Mouse (Mus musculus): ENCODE data around the gene Selenow. TPM values are rescaled to one million over a fixed set of nuclear protein-coding genes. Genes with fewer than 3 reads are reported as not detected.

The Selenow gene
- polyA plus RNA-seq, 1 experiment from 2014 or later: 560 TPM

DNA sequence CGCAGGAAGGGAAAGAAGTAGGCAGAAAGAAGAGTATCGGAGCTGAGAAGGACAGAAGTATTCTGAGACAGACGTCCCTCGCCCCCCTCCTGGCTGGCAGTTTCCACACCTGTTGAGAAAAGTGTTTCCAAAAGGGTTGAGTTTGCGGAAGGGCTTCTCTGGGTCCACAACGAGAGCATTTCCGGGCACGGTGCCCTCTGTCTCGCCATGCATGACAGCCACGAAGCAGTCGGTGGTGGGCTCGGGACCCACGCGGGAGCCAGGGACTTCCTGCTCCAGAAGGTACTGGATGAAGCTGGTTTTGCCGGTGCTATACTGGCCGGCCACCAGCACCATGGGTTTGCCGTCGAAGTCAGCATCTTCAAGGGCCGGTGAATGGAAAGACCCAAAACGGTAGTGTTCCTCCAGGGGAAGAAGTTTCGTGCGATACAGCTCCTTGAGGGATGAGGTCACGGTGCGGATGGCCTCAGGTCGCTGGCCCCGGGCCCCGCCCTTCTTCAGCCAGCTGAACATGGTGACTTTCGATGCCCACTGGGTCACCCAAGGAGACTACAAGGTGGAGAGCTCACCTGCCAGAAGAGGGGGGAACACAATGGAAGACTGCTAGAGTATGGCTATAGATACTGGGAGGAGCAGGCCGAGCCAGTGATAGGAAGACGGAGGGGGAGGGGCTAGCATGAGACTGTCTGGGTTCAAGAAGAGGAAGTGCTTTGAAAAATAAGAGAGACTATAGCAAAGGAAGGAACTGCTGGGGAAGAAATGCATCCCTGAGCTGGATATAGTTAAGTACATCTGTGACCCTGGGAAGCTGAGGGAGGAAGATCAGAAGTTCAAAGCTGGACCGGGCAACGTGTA, 41.8 kb upstream of the Selenow start:
- Histone ChIP-seq H3K9ac (ENCODE audit: low read length) (no peak overlapping the region), H3K27ac (replicated peaks) (peak overlapping the region; percentile 90), H3K9me3 (ENCODE audit: control insufficient read depth, low read length) (no peaks in the 10 kb centered on the region), H3K27me3 (ENCODE audit: control insufficient read depth, insufficient read depth, low read length) (no peaks in the 10 kb centered on the region), H3K4me1 (replicated peaks; ENCODE audit: control insufficient read depth, insufficient read depth) (peaks cover 4% of the 10 kb centered on the region), H3K36me3 (ENCODE audit: control insufficient read depth, insufficient read depth, low read length) (no peaks in the 10 kb centered on the region; the same call in 1 of the 2 replicates), H3K4me2 (replicated peaks; ENCODE audit: low read depth) (peak overlapping the region; percentile 21; the same call in 1 of the 2 replicates), H3K4me3 (ENCODE audit: low read depth, low read length) (no peak overlapping the region)
- WGBS: 73% methylated on average over 32 of the region's 32 CpGs
- DNase-seq (ENCODE audit: low spot score): no peak
- TF ChIP-seq EP300 (optimal IDR thresholded peaks at IDR 0.05) (no peak), CTCF (IDR thresholded peaks at IDR 0.05; ENCODE audit: low read depth) (no peak)
- no peak for ATAC-seq (ENCODE audit: low FRiP score, low TSS enrichment)

DNA sequence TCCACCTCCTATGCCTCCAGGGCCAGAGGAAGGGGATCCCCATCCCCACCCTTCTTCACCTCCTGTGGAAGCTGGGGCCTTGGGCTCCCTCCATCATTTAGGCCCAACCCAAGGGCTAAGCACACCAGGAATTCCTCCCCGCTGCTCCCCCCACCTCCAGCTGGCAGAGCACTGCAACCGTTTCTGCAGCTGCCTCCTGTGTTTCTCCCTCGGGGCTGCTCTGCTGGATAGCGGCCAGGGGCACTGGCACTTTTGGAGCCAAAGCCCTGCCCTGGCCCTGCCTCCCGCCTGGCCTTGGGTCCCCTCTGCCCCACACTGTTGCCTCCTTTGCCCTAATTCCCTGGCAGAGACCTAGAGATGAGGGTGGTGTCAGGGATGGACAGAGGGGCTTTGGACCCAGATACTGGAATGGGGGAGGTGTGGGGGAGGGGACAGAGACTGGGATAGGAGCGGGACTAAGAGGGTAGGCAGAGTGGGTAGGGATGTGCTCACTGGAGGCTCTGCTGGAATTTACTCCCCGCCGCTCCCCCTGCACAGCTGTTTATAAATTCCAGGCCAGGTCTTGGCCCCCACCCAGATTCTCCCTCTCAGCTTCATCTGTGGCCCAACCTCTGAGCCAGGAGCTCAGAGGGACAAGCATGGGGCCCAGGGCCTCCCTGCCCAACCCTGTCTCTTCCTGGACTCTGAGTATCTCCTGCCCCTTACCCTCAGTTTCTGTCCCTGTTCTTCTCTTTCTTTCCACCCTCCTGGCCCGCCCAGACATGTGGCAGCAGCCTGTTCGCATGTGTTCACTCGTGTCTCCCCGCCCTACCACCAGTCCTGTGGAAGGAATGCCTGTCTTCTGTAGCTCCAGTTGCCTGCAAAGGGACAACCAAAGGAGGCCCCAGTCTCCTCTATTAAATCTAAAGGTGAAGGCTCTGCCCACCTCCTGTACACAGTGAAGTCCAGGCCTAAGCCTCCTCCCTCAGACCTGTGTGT, 40.4 kb upstream of the Selenow start:
- Histone ChIP-seq H3K4me1 (replicated peaks; ENCODE audit: control insufficient read depth, insufficient read depth) (peaks cover 4% of the 10 kb centered on the region), H3K36me3 (ENCODE audit: control insufficient read depth, insufficient read depth, low read length) (peaks cover 4% of the 10 kb centered on the region), H3K27me3 (ENCODE audit: control insufficient read depth, insufficient read depth, low read length) (no peaks in the 10 kb centered on the region), H3K9ac (ENCODE audit: low read length) (peak overlapping the region; percentile 23; the same call in 1 of the 2 replicates), H3K27ac (replicated peaks) (peak overlapping the region; percentile 90), H3K4me3 (ENCODE audit: low read depth, low read length) (peak overlapping the region; percentile 3; the same call in 1 of the 2 replicates), H3K4me2 (replicated peaks; ENCODE audit: low read depth) (peak overlapping the region; percentile 28), H3K9me3 (ENCODE audit: control insufficient read depth, low read length) (no peaks in the 10 kb centered on the region)
- ATAC-seq (ENCODE audit: low FRiP score, low TSS enrichment) (peak; percentile 74), DNase-seq (ENCODE audit: low spot score) (peak; percentile 70)
- WGBS: 20% methylated on average over 12 of the region's 12 CpGs
- TF ChIP-seq CTCF (IDR thresholded peaks at IDR 0.05; ENCODE audit: low read depth): 0 out of 2 replicates have a peak, but pooled peaks have one; percentile 6
- peak; percentile 85 for TF ChIP-seq EP300 (optimal IDR thresholded peaks at IDR 0.05)

DNA sequence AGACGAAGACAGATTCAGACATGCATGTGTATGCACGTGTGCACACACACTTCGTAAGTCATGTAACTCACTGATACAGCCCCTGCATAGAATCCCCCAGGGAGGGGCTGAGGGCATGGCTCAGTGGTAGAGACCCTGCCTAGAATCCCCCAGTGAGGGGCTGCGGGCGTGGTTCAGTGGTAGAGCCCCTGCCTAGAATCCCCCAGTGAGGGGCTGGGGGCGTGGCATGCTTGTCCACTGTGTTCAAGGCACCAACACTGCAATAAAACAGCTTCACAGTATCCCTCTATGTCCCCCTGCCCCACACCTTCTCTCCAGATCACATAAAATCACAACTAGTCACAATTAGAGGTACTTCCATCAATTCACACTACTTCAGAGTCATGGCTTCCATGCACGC, 39.6 kb upstream of the Selenow start:
- TF ChIP-seq EP300 (optimal IDR thresholded peaks at IDR 0.05): no peak
- TF ChIP-seq CTCF (IDR thresholded peaks at IDR 0.05; ENCODE audit: low read depth): no peak
- Histone ChIP-seq H3K27me3 (ENCODE audit: control insufficient read depth, insufficient read depth, low read length) (no peaks in the 10 kb centered on the region), H3K9ac (ENCODE audit: low read length) (peak overlapping the region; percentile 18; the same call in 1 of the 2 replicates), H3K4me1 (replicated peaks; ENCODE audit: control insufficient read depth, insufficient read depth) (peaks cover 4% of the 10 kb centered on the region), H3K36me3 (ENCODE audit: control insufficient read depth, insufficient read depth, low read length) (peaks cover 6% of the 10 kb centered on the region), H3K4me2 (replicated peaks; ENCODE audit: low read depth) (no peak overlapping the region; the same call in 1 of the 2 replicates), H3K4me3 (ENCODE audit: low read depth, low read length) (no peak overlapping the region), H3K27ac (replicated peaks) (peak overlapping the region; percentile 90), H3K9me3 (ENCODE audit: control insufficient read depth, low read length) (no peaks in the 10 kb centered on the region)
- DNase-seq (ENCODE audit: low spot score): no peak
- WGBS: 66% methylated on average over 7 of the region's 7 CpGs
- no peak for ATAC-seq (ENCODE audit: low FRiP score, low TSS enrichment)

DNA sequence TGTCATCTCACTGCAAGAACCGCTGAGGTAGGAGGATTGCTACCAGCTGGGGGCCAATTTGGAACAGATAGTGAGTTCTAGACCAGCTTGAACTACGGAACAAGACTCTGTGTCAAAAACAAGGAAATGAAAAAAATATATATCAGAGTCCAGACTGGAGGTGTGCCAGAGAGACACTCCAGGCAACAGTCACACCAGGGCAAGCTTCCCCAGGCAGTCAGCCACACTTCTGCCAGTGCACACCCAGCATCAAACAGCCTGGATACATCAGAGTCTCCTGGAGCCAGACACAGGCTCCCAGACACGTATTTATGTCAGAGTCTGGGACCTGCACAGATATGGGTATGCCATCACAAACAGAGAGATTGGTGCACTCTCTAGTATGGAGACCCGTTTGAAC, 39.0 kb upstream of the Selenow start:
- ATAC-seq (ENCODE audit: low FRiP score, low TSS enrichment) (no peak), DNase-seq (ENCODE audit: low spot score) (no peak)

DNA sequence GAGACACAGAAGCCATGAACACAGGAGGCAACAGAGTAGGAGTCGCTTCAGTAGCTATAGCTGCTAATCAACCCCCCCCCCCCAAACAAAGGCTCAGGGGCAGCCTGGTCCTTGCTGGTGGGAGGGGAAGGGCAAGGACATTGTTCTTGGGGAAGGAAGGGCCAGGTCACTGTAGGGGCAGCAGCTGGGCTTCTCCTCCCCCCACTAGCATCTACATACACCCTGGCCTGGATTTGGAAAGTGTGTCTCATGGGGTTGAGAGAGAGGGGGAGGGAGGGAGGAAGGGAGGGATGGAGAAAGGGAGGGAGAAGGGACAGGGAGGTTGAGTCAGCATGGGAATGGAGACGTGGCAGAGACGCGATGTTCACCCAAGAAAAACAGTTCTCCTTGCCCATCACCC, 38.5 kb upstream of the Selenow start:
- 34% methylated on average over 4 of the region's 4 CpGs for whole genome bisulfite sequencing
- no peaks in the 10 kb centered on the region for H3K27me3 ChIP-seq (ENCODE audit: control insufficient read depth, insufficient read depth, low read length)
- DNase-seq (ENCODE audit: low spot score) (no peak), ATAC-seq (ENCODE audit: low FRiP score, low TSS enrichment) (no peak)
- no peak overlapping the region for H3K4me2 ChIP-seq (replicated peaks; ENCODE audit: low read depth)
- no peaks in the 10 kb centered on the region for H3K9me3 ChIP-seq (ENCODE audit: control insufficient read depth, low read length)
- no peak overlapping the region for H3K4me3 ChIP-seq (ENCODE audit: low read depth, low read length)
- peak overlapping the region; percentile 90; the same call in 1 of the 2 replicates for H3K27ac ChIP-seq (replicated peaks)
- no peak for TF ChIP-seq CTCF (IDR thresholded peaks at IDR 0.05; ENCODE audit: low read depth)
- no peak for TF ChIP-seq EP300 (optimal IDR thresholded peaks at IDR 0.05)
- peaks cover 4% of the 10 kb centered on the region for H3K4me1 ChIP-seq (replicated peaks; ENCODE audit: control insufficient read depth, insufficient read depth)
- peaks cover 6% of the 10 kb centered on the region for H3K36me3 ChIP-seq (ENCODE audit: control insufficient read depth, insufficient read depth, low read length)
- H3K9ac ChIP-seq (ENCODE audit: low read length): no peak overlapping the region

More for the DNA sequence above, 39.0 kb upstream of the Selenow start:
- no peaks in the 10 kb centered on the region for H3K27me3 ChIP-seq (ENCODE audit: control insufficient read depth, insufficient read depth, low read length)
- H3K9ac ChIP-seq (ENCODE audit: low read length): no peak overlapping the region
- no peak overlapping the region for H3K4me3 ChIP-seq (ENCODE audit: low read depth, low read length)
- TF ChIP-seq EP300 (optimal IDR thresholded peaks at IDR 0.05) (no peak), CTCF (IDR thresholded peaks at IDR 0.05; ENCODE audit: low read depth) (no peak)
- peaks cover 4% of the 10 kb centered on the region for H3K4me1 ChIP-seq (replicated peaks; ENCODE audit: control insufficient read depth, insufficient read depth)
- H3K27ac ChIP-seq (replicated peaks): peak overlapping the region; percentile 90
- no peaks in the 10 kb centered on the region for H3K9me3 ChIP-seq (ENCODE audit: control insufficient read depth, low read length)
- peaks cover 6% of the 10 kb centered on the region for H3K36me3 ChIP-seq (ENCODE audit: control insufficient read depth, insufficient read depth, low read length)
- H3K4me2 ChIP-seq (replicated peaks; ENCODE audit: low read depth): no peak overlapping the region
- 34% methylated on average over 4 of the region's 4 CpGs for WGBS

Measured in stomach, postnatal 0 days (tissue).